Mouse (Mus musculus): ENCODE data around the gene Rnh1.

Rnh1 gene

DNA sequence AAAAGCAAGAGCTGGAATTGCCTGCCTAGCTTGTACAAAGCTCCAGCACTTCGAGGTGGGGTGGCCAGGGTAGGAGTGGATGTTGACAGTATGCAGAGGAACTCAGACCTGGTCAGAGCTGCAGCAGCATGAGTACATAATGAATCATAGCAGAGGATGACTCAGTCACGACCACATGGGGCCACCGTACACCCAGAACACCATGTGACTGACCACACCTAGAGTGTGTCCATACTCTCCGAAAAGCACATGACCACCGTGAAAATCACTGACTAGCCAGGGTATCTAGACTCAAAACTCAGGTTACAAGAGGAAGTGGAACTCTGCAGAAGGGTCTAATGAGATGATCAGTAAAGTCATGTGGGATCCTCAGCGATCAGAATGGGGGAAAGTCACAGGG, 7.8 kb downstream of the Rnh1 start:
- peak; percentile 39; the same call in 1 of the 2 replicates for ATAC-seq (ENCODE audit: low TSS enrichment)

DNA sequence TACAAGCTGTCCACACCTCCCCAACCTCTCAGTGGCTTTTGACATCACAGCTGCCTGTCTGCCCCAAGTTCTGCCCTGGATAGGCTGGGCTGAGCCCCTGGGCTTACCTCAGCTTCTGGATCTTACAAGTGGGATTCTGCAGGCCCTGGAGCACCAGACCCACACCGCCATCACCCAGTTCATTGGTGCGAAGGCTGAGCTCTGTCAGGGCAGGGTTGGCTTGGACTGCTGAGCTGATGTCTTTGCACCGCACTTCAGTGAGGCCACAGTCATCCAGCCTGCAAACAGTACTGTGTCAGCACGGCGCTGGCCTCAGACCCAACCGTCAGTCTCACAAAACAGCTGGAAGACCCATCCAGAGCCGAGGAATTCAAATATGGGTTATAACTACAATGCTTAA, 8.3 kb downstream of the Rnh1 start:
- ATAC-seq (ENCODE audit: low TSS enrichment) = no peak

DNA sequence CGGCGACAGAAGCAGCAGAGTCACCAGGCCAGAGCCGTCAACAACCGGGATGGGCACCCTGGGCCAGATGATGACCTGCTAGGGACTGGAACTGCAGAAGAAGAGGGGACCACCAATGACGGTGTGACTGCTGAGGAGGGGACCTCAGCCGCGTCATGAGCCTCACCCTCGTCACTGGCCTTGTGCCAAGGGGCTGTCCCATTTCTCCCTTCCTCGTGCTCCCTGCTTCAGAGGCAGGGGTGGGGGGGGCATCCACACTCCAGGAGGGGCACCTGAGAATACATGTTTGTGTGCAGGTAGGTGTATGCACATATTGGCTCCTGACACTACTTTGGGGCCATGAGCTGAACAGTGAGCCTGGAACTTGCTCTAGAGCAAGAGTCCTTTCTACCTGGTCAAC, 17.3 kb downstream of the Rnh1 start:
- ATAC-seq (ENCODE audit: low TSS enrichment) = no peak

DNA sequence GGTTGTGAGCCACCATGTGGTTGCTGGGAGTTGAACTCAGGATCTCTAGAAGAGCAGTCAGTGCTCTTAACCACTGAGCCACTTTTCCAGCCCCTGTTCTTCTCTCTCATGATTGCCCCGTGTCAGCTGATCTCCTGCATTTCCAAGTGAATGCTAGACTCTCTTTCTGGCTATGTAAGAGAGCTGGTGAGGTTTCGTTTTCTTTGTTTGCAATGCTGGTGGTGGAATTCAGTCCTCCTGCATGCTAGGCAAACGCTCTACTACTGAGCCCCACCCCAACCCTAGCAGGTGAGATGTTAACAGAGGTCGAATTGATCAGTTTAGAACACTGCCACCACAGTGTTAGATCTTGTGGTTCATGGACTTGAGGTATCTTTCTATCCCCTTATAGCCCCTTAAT, 24.0 kb downstream of the Rnh1 start:
- ATAC-seq (ENCODE audit: low TSS enrichment) = no peak

DNA sequence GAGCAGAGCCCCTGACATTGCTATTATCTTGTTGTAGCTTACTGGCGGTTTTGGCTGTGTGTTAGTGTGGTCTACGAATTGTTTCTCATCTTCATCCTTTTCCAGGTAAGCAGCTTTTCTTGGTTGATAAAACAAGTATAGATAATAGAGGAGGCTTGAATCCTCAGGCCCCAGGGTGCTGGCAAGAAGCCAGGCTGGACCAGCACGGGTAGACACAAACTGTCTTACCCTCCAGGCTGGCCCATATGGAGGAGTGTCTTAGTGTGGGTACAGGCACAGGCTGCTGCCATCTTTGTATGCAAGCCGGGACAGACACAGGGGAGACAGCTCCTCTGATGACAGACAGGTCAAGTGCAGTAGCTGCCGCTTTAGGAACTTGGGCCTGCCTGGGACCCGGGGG, 25.6 kb downstream of the Rnh1 start:
- ATAC-seq (ENCODE audit: low TSS enrichment) = no peak

DNA sequence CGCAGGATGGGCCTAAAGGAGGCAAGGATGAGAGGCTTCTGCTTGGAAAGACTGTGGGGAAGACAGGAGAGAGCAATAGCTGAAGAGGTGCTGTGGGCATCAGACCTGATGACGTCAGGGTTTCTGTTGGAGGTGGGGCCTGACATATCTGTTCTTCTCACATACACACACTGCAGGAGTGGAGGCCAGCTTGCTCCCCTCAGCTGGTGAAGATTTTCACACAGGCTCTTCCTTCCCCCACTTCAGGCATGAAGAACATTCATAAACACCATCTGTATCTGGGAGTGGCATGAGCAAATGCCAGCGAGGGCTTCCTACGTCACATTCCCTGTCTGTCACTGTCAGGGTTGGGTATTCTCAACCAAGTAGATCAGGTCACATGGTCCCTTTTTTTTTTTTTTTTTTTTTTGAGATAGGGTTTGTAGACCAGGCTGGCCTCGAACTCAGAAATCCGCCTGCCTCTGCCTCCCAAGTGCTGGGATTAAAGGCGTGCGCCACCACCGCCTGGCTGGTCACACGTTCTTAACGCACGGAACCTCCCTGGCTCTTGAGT, 26.5 kb downstream of the Rnh1 start:
- peak; percentile 39; the same call in 1 of the 2 replicates for ATAC-seq (ENCODE audit: low TSS enrichment)

DNA sequence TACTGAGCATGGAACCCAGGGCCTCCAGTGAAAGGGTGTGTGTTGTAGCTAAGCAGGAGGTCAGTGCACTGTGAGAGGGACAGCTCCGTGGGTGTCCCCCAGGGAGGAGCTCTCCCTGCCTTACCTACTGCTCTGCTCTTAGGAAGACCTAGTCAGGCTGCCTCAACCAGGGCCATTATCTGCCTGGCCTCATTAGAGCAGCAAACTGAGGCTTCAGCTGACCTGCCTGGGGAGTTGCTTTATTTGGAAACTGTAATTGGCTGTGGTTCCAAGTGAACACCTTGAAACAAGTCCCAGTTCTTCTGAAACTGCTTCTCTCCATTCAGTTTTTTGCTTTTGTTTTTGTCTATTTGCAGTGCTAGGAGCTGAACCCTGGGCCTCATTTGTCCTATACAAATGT, 27.3 kb downstream of the Rnh1 start:
- ATAC-seq (ENCODE audit: low TSS enrichment) = no peak

DNA sequence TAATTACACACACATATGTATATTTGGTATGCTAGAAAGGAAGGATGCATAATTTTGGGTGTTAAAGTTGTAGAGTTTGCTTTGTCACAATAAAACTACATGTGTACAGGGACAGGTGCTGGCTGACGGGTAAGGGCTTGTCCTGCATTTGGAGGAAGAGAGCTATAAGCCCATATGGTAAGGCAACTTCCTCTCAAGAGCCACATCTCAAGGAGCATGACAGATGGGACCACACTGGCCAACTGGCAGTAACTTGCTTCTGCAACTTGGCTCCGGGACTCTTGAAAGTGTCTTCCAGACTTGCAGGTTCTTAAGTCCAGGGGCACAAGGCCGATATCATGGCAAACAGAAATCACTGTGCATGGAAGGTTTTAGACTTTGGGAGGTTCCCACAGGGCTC, 28.0 kb downstream of the Rnh1 start:
- no peak for ATAC-seq (ENCODE audit: low TSS enrichment)

DNA sequence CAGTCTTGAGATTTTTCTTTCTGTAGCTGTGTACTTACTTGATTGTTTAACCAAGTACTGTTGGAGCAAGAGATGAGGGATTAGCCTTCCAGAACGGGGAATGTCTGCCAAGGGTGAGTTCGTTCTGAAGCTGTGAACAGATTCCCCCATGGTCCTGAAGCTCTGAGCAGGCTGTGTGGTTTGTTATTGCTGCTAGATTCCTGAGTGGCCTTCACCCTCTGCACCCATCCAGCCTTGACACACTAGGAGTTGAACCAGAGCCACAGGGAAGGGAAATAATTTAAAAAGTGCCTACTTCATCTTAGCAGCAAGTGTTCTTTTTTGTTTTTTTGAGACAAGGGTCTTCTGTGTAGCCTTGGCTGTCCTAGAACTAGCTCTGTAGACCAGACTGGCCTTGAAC, 28.8 kb downstream of the Rnh1 start:
- ATAC-seq (ENCODE audit: low TSS enrichment) = no peak

DNA sequence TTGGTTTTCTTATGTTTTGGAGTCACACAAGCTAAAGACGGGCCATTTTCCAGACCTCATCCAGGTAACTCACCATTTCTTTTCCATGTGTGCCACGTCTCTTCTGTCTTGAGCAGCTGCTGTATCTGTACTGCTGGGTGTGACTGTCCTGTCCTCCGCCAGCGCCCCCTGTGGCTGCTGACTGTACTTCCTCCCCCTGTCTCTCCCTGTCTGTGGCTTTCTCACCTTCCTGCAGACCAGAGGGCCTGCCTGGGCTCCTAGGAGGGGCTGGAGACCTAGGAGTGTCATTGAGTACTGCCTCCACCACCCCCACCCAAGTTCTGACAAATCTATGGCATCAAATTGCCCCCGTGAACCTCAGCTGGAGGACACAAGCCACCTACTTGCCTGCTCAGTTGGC, 29.5 kb downstream of the Rnh1 start:
- ATAC-seq (ENCODE audit: low TSS enrichment) = no peak

DNA sequence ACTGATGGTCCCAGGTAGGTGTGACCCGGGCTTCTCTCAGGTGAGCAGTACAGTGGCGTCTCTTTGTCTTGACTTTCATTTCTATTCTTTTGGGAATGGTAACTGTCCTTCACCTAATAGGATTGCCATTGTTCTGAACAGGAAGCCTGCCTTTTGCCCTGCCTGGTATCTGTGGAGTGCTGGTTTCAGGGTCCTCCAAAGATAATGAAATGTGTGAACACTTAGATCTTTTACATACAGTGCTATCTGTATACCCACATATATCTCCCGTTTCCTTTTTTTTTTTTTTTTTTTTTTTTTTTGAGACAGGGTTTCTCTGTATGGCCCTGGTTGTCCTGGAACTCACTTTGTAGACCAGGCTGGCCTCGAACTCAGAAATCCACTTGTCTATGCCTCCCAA, 31.3 kb downstream of the Rnh1 start:
- no peak for ATAC-seq (ENCODE audit: low TSS enrichment)

DNA sequence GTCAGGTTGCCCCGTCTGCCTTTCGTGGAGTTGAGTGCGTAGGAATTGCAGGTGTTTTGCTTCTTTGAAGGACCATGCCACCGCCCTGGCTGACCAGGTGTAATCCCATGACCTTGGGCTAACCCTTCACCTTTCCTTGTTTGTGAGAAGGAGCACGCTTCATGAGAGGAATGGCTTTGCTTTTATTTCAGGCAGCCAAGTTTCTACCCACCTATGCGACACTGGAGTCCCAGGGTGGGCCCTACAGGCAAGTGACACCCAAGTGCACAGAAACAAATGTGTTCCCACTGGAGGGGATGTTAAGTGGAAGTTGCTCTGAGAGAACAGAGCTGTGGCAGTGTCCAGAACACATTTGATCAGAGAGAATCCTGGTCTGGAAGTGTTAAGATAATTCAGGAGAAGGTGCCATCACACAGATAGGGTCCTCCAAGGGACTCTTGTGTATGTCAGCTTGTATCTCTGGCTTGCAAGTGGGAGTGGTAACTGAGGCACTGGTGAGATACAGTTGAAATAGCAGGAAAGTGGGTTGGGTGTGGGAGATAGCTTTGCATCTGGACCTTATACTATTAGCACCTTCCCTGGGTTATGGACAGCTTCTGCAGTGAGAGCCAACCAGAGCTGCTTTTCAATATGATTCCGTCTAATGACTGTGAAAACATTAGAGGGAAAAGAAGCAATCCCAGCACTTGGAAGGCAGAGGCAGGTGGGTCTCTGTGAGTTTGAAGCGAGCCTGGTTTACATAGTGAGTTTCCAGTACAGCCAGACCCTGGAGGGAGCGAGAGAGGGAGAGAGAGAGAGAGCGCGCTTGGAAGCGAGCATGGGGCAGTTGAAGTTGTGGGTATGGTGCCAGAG, 40.5 kb downstream of the Rnh1 start:
- ATAC-seq (ENCODE audit: low TSS enrichment) = no peak

DNA sequence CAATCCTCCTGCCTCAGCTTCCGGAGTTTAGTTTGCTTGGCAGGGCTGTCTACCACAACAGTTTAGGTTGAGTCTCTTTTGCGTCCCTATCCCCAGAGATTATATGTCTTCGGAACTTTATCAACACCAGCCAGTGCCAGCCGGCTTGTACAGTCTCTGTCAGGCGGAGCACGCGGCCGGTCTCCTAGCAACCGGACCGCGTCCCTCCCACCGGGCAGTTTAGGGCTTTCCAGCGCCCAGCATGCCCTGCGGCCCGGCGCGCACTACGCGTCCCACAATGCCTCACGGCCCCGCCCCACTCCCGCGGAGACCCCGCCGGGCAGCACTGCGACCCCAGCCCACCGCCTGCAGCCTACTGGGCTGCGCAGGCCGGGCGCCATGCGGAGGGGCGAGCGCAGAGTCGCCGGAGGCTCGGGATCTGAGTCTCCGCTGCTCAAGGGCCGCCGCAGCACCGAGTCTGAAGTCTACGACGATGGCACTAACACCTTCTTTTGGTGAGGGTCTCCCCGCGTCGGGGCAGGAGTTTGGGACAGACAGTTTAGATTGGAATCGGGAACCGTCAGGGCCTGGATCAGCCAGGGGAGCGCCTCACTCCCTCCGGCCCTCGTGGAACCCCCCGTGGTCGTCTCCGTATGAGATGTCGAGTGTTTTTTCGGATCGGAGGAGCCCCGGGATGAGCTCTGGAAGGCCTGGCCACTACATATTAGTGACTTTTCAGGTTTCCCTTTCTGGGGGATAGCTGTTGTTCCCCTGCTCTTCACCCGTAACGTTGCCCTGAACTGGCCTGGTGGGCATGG, 41.4 kb downstream of the Rnh1 start:
- peak; percentile 99 for ATAC-seq (ENCODE audit: low TSS enrichment)

DNA sequence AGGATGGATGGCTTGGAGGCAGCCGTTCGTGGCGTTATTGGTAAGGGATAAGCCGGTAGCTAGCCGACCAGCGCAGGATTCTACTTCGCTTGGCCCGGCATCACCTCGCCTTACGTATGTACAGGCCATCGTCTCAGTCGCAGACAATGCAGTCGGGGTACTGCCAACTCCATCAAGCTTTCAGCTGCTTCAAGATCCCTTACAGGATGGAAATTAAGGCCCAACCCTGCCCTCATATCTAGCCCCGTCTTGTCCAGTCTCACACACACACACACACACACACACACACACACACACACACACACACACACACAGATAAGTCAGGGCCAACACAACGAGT, 49.2 kb downstream of the Rnh1 start:
- no peak for ATAC-seq (ENCODE audit: low TSS enrichment)

DNA sequence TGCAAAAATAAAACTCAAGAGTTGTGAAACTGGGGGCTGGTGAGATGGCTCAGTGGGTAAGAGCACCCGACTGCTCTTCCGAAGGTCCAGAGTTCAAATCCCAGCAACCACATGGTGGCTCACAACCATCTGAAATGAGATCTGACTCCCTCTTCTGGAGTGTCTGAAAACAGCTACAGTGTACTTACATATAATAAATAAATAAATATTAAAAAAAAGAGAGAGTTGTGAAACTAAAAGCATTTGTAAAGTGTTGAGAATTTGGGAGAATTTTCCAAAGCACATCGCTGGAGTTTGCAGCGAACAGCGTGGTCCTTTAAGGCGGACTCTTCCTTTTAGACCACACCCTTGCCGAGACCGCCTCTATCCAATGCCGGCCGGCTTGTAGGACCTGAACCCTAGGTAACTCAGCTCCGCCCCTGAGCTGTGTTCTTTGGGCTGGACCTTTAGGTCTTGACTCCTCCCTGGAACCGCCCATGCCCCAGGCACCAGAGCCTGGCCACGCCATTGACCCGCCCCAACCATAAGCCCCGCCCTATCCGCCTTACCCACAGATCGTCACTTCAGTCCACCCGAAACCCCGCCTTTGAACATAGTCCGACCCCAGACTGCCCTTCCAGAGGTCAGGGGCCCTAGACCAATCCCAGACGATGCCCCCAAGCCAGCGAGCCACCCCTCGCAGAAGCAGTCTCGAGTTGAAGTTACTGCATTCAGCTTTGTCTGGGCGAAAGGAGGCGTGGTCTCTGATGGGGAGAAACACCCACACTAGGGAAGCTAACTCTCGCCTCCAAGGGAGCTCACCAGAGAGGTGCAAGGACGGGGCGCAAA, 49.8 kb downstream of the Rnh1 start:
- ATAC-seq (ENCODE audit: low TSS enrichment) = peak; percentile 99

DNA sequence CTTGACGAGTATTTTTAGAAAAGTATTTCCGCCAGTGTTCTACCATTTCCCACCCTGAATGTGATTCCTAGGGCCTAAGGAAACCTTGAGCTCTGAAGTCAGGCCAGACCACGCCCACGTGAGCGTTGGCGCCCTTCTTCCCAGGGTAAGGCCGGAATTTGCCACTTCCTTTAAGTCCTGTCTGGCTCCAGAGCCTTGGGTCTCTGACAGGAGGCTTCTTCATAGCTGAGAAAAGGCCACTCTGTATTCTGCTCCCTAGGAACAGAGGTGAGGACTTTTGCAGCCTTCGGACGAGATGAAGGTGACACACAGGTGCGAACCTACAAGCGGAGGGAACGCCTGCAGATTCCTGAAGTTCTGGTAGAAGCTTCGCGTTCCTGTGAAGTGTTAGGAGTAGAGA, 50.4 kb downstream of the Rnh1 start, which contains the start of gene Ptdss2:
Gene Ptdss2 (plus strand): TSS at position 138 of the 400 bp plus-strand sequence.
- ATAC-seq (ENCODE audit: low TSS enrichment) = no peak

DNA sequence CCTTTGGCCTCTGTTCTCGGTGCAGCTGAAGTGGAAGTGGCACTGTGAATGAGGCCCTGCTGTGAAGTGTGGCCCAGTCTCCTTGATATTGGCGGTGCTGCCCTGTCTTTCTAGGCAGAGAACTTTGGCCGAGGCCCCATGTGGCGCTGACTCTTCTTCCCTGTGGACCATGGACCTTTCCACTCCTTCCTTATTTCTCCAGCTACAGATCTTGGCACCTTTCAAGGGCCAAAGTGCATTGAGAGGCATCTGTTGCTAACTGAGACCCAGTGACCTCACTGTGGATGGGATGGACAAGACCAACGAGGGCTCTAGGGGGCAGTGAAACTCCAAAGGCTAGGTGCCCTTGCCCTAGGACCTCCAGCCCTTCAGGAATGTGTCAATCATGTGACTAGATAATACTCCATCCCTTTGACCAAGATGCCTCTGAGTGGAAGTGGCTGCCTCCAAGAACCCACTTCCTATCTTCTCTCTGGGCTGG, 51.6 kb downstream of the Rnh1 start:
- no peak for ATAC-seq (ENCODE audit: low TSS enrichment)

DNA sequence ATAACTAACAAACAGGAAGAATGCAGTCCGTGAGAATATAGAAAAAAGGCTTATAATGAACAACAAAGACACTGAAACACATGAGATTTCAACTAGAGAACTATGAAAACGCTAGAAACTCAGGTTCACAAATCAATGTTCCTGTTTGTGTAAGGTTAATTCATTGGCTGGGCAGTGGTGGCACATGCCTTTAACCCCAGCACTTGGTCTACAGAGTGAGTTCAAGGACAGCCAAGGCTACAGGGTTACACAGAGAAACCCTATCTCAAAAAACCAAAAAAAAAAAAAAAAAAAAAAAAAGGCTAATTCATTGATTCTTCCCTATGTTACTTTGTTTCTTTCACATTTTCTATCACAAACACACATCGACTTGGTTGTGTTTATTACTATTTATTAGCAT, 52.1 kb downstream of the Rnh1 start:
- no peak for ATAC-seq (ENCODE audit: low TSS enrichment)

DNA sequence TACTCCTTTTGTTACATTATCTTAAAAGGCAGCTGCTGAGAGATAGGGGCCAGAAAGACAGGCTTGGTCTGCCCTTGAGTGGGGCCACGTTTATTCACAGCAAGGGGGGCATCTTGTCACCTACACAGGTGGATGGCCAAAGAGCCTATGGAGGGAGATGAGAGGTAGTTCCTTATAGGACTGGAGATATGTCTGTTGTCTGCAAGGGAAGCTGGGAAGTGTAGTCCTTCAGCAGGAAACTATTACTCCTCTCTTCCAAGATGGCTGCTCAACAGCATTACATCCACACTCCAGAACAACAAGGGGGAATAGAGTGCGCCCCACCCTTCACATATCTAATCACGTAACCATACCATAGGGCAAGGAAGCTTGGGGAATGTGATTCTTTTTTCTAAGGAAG, 53.2 kb downstream of the Rnh1 start:
- no peak for ATAC-seq (ENCODE audit: low TSS enrichment)

DNA sequence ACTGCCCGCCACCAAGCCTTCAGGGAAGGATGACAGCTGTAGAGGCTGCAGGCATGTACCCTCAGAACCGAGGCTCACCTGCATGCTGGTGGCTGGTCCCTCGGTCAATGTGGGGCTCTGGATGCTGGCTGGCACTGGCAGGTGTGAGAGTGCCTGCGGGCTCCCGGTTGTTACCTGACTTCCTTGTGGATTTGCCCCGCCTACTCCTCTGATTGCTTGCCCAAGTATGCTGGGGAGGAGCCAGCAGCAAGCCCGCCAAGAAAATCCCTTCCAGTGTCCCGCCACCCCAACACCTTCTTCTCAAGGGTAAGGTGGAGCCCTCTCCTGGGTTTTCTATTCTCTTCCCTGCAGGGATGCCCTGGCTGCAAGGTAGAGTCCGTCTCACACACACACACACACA, 55.0 kb downstream of the Rnh1 start, which contains the start of gene Ano9:
Gene Ano9 (minus strand): TSS at position 171 of the 400 bp plus-strand sequence.
- ATAC-seq (ENCODE audit: low TSS enrichment) = no peak

DNA sequence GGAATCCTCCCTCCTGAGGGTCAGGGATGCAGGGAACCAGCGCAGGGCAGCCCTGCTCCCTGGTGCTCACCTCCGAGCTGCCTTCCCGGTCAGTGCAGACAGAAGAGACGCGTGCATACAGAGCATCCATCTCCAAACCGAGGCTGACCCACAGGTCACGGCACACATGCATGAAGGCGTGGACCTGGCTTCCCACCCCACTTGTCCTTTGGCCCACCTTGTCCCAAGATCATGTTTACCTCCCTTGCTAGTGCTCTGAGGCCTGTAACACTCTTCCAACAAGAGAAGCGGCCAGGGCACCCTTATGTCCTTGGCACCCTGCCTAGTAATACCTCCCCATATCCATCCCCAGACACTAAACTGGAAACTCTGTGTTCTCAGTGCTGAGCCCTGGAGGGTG, 56.8 kb downstream of the Rnh1 start:
- ATAC-seq (ENCODE audit: low TSS enrichment) = no peak

Measured in frontal cortex, adult (tissue).